10 mouse cellular contexts compared by ENCODE assay signal in the genomic region with DNA sequence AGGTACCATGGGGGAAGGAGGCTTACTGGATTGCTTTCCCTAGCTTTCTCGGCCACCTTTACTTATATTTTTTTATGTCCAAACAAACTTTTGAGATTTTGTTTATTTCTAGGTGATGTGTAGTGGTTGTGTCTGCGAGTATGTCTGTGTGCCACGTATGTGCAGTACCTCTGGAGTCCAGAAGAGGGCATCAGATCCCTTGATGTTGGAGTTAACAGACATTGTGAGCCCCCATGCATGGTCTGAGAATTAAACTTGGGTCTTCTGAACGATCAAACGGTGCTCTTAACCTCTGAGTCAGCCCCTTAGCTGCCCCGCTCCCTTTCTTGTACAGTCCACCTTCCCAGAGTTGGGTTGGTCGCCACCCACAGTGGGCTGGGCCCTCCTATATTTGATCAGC. TPM values are rescaled to one million over a fixed set of nuclear protein-coding genes. Genes with fewer than 3 reads are reported as not detected.
DNase-seq lines count a peak whose midpoint lies in the region; ATAC-seq and TF ChIP-seq lines count a peak whose summit lies in the region.
"Had no signal": no experiment of that assay in that cellular context is flagged by ENCODE, and none has a peak within 500 bp of the region (broad histone marks: within the 10 kb centered on the region; RNA-seq: fewer than 3 reads in every experiment).

No protein-coding gene starts in this region.

- H3K36me3 ChIP-seq in forebrain, postnatal 0 days (ENCODE audit: insufficient read depth): no peaks in the 10 kb centered on the region
- no peaks in the 10 kb centered on the region for H3K36me3 ChIP-seq in forebrain, embryonic 11.5 days (ENCODE audit: control insufficient read depth, insufficient read depth, low read length)
- H3K36me3 ChIP-seq in midbrain, postnatal 0 days (ENCODE audit: insufficient read depth, low read length): no peaks in the 10 kb centered on the region
- H3K36me3 ChIP-seq in midbrain, embryonic 10.5 days: no peaks in the 10 kb centered on the region
- H3K36me3 ChIP-seq: neural tube, embryonic 15.5 days had no signal

- no peak overlapping the region for H3K4me3 ChIP-seq in forebrain, postnatal 0 days (ENCODE audit: low read depth, low read length)
- H3K4me3 ChIP-seq in forebrain, embryonic 11.5 days (ENCODE audit: low read depth, low read length): no peak overlapping the region
- no peak overlapping the region for H3K4me3 ChIP-seq in midbrain, postnatal 0 days (ENCODE audit: low read depth, low read length)
- no peak overlapping the region for H3K4me3 ChIP-seq in midbrain, embryonic 10.5 days
- H3K4me3 ChIP-seq: neural tube, embryonic 15.5 days had no signal

- no peak overlapping the region for H3K9ac ChIP-seq in forebrain, postnatal 0 days
- no peak overlapping the region for H3K9ac ChIP-seq in forebrain, embryonic 11.5 days (ENCODE audit: low read length)
- no peak overlapping the region for H3K9ac ChIP-seq in midbrain, postnatal 0 days (replicated peaks; ENCODE audit: low read length, poor library complexity, severe bottlenecking)
- H3K9ac ChIP-seq: neural tube, embryonic 15.5 days had no signal

- 82% methylated on average over 7 of the region's 7 CpGs for WGBS in forebrain, postnatal 0 days
- 84% methylated on average over 7 of the region's 7 CpGs for WGBS in forebrain, embryonic 11.5 days
- 84% methylated on average over 7 of the region's 7 CpGs for WGBS in midbrain, postnatal 0 days
- 82% methylated on average over 7 of the region's 7 CpGs for WGBS in midbrain, embryonic 10.5 days

- no peaks in the 10 kb centered on the region for H3K9me3 ChIP-seq in forebrain, postnatal 0 days (ENCODE audit: low read length)
- H3K9me3 ChIP-seq in forebrain, embryonic 11.5 days (ENCODE audit: control insufficient read depth, low read length): no peaks in the 10 kb centered on the region
- H3K9me3 ChIP-seq in midbrain, postnatal 0 days (ENCODE audit: low read length): no peaks in the 10 kb centered on the region
- 0 out of 2 replicates have a peak, but pooled peaks cover 5% of the 10 kb centered on the region for H3K9me3 ChIP-seq in midbrain, embryonic 10.5 days (replicated peaks)
- H3K9me3 ChIP-seq: neural tube, embryonic 15.5 days had no signal

- DNase-seq in forebrain, postnatal 0 days: no peak
- no peak for DNase-seq in forebrain, embryonic 11.5 days (ENCODE audit: low spot score)
- DNase-seq in midbrain, postnatal 0 days (ENCODE audit: low spot score): no peak
- DNase-seq in midbrain, embryonic 10.5 days (ENCODE audit: low spot score): no peak
- DNase-seq in thymus, postnatal 0 days (ENCODE audit: low spot score): peak; percentile 52
- DNase-seq in cerebellum, adult 9-10 months: no peak
- DNase-seq in adrenal gland, adult 18-20 months (ENCODE audit: low spot score in 2 of 2): no peak

- peak; percentile 60 for TF ChIP-seq CTCF in forebrain, postnatal 0 days (IDR thresholded peaks at IDR 0.05; ENCODE audit: low read depth)
- TF ChIP-seq CTCF in midbrain, postnatal 0 days (IDR thresholded peaks at IDR 0.05): peak; percentile 63

- H3K27ac ChIP-seq in forebrain, postnatal 0 days (ENCODE audit: low read depth, low read length): no peak overlapping the region
- H3K27ac ChIP-seq in forebrain, embryonic 11.5 days (ENCODE audit: low read depth, low read length): no peak overlapping the region
- H3K27ac ChIP-seq in midbrain, postnatal 0 days (ENCODE audit: low read depth, low read length): no peak overlapping the region
- H3K27ac ChIP-seq in midbrain, embryonic 10.5 days (replicated peaks): no peak overlapping the region
- H3K27ac ChIP-seq: macrophage had no signal

- no peak overlapping the region for H3K4me2 ChIP-seq in forebrain, postnatal 0 days (ENCODE audit: low read depth)
- no peak overlapping the region for H3K4me2 ChIP-seq in forebrain, embryonic 11.5 days (ENCODE audit: low read depth, low read length, severe bottlenecking)
- no peak overlapping the region for H3K4me2 ChIP-seq in midbrain, postnatal 0 days (ENCODE audit: low read depth, low read length, poor library complexity, severe bottlenecking)
- H3K4me2 ChIP-seq: neural tube, embryonic 15.5 days had no signal

- H3K4me1 ChIP-seq in forebrain, postnatal 0 days (ENCODE audit: insufficient read depth): peaks cover under 1% of the 10 kb centered on the region; the same call in 1 of the 2 replicates
- no peaks in the 10 kb centered on the region for H3K4me1 ChIP-seq in forebrain, embryonic 11.5 days (replicated peaks; ENCODE audit: control insufficient read depth, insufficient read depth, low read length)
- peaks cover 4% of the 10 kb centered on the region for H3K4me1 ChIP-seq in midbrain, postnatal 0 days (ENCODE audit: insufficient read depth, low read length)
- H3K4me1 ChIP-seq in midbrain, embryonic 10.5 days: peaks cover 9% of the 10 kb centered on the region; the same call in 1 of the 2 replicates

- no peak for ATAC-seq in forebrain, postnatal 0 days
- no peak for ATAC-seq in forebrain, embryonic 11.5 days (replicated peaks; ENCODE audit: low FRiP score)
- ATAC-seq in midbrain, postnatal 0 days (ENCODE audit: low FRiP score): no peak
- peak; percentile 25 for ATAC-seq in granulocyte monocyte progenitor cell, adult 5-6 weeks (replicated peaks; ENCODE audit: poor library complexity, severe bottlenecking)

- H3K27me3 ChIP-seq in forebrain, postnatal 0 days (ENCODE audit: insufficient read depth, low read length): no peaks in the 10 kb centered on the region
- H3K27me3 ChIP-seq in forebrain, embryonic 11.5 days (ENCODE audit: control insufficient read depth, insufficient read depth, low read length): no peaks in the 10 kb centered on the region
- H3K27me3 ChIP-seq in midbrain, postnatal 0 days (ENCODE audit: insufficient read depth, low read length): no peaks in the 10 kb centered on the region
- peaks cover 6% of the 10 kb centered on the region for H3K27me3 ChIP-seq in midbrain, embryonic 10.5 days (ENCODE audit: low read depth, poor library complexity, severe bottlenecking)
- H3K27me3 ChIP-seq: neural tube, embryonic 15.5 days had no signal

RNA-seq across cellular contexts. Expression of a gene that starts 4.4 kb away (rescaled TPM):
- total RNA-seq in forebrain, postnatal 0 days (2014; rRNA removed): 111 and 130 TPM in 2 replicates
- polyA plus RNA-seq in forebrain, postnatal 0 days (2015; fragmentation: Nextera tagmentation; extraction: Ambion mirVana): 31.5 and 47.6 TPM in 2 replicates
- polyA plus RNA-seq in forebrain, embryonic 11.5 days (2014; fragmentation: Nextera tagmentation; extraction: Ambion mirVana): 8.2 and 8.4 TPM in 2 replicates
- 129 and 178 TPM in 2 replicates for total RNA-seq in midbrain, postnatal 0 days (2014; rRNA removed)
- polyA plus RNA-seq in midbrain, postnatal 0 days (2015; fragmentation: Nextera tagmentation; extraction: Ambion mirVana): 54.3 and 62.6 TPM in 2 replicates
- polyA plus RNA-seq in midbrain, embryonic 10.5 days (2016; fragmentation: Nextera tagmentation; extraction: Ambion mirVana): 3.4 and 6.7 TPM in 2 replicates
- 25.0 and 26.7 TPM in 2 replicates for total RNA-seq in granulocyte monocyte progenitor cell, adult 5-6 weeks (2014; fragmentation: Nextera tagmentation)
- 15.4 and 18.4 TPM in 2 replicates for total RNA-seq in granulocyte monocyte progenitor cell, adult 5-6 weeks (2017)
- 3.6 and 5.3 TPM in 2 replicates for polyA plus RNA-seq in thymus, postnatal 0 days (2015; fragmentation: Nextera tagmentation; extraction: Ambion mirVana)
- 10 to 100 TPM; 34.4 to 45.1 TPM for total RNA-seq in adrenal gland, adult 18-20 months (2021)
